Mouse (Mus musculus): ENCODE data around the gene Mfap2.

The Mfap2 gene

DNA sequence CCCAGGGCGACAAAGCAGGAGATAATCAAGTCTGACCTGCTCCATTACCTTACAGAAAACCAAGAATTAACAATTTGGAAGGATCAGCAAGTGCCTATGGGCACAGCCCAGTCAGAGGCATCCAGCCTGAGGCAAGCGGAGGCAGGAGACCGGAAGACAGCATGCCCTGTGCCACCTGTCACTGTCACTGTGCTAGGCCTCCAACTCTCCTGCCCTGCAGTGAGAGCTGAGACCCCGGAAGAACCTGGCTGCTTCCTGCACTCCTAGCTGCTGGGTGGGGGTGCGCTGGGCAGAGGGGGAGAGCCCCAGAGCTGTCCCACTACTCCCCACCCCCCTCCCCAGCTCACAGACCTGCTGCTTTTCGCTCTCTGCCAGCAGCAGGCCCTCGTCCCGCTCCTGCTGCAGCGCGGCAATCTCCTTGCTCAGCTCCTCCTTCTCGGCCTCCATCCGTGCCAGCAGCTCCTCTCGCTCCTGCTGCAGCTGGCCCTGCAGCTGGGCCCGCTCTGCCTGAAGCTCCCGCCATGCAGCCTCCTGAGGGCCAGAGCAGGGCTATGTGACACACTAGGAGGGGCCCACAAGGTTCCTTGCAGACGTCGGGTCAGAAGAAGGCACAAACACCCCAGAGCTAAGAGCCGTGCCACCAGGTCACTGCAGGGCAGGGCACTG, 20.5 kb downstream of the Mfap2 start:
- DNase-seq (ENCODE audit: low spot score) = no peak

DNA sequence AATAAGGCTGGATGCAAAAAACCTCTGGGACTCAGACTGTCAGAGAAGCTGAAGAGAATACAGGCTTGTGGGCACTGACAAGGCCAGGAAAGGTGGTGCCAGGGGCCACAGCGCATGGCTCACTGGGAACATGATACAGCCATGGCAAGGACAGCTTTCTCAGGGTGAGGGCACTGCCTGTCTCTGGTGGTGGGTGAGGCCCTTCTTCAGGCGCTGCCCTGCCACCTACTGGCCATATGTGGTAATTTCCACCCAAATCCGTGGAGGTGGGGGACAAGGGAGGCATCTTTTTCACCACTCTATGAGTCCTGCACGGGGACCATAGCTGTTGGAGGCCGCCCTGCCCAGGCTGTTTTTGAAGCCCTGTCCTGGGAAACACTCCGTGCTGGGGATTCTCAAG, 21.5 kb downstream of the Mfap2 start:
- DNase-seq (ENCODE audit: low spot score) = peak; percentile 90

DNA sequence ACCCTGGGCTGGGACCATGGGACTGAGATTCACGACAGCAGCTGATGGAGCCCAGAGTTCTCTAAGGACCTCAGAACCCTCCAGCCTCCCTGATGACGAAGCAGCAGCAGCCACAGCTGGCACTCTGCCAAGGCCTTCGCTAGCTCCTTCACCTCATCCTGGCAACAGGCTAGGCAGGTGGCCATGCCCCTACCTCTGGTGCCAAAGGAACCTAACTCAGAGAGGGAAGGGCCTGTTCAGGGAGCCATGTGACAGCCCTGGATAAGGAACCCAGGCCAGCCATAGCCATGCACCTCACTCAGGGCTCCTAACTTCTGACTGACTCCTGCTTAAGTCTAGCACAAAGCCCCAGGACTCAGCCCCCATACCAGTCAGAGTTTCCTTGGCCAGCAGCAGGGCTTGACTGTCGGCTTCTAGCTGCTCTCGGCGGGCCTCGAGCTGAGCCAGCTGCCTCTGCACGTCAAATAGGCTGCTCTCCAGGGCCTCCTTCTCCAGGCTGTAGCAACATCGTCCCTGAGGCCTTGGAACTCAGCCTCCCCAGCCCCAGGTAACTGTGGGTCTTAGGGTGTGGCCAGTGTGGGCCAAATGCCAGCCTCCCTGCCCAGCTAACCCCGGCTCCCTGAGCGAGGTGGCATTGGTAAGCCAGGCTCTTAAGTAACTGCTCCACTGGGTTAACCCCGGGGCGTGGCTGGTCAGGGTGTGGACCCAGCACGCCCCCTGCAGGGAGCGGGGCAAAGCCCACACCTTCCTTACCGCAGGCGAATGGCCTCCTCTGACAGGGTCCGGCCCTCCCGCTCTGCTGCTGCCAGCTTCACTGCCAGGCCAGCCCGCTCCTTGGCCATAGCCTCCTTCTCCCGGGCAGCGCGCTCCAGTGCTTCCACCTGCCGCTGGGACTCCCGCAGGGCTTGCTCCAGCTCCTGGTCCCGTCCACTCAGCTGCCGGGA, 23.7 kb downstream of the Mfap2 start:
- DNase-seq (ENCODE audit: low spot score) = no peak

DNA sequence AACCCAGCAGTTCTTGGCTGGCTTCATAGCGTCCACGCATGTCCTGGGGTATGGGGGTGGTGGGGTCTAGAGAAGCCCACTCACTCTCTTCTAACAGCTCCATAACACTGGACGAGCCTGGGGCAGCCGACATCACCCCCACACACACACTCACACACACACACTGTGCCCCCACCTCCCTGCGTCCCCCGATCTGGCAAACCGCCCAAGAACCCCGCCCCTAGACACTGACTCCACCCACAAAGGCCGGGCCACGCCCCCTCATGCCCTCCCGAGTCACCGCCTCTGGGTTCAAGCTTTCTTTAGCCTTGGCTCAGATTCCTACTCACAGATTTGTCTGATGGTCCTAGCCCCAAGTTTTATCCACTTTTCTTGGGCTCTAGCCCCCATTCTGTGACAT, 30.9 kb downstream of the Mfap2 start:
- DNase-seq (ENCODE audit: low spot score) = peak; percentile 85

DNA sequence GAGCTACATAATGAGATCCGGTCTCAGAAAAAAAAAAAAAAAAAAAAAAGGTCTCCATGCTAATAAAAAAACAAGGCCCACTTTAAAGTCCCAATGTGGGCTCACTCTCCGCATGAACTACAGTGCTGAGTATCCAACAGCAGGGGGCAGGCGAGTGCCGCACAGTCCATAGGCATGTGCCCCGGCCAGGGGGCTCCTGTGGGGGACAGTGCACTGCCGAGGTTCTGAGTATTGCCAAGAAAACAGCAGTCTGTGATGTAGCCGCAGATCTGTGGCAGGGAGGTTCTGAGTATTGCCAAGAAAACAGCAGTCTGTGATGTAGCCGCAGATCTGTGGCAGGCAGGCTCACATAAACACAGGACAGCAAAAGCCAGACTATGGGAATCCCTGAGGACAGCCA, 34.6 kb downstream of the Mfap2 start:
- DNase-seq (ENCODE audit: low spot score) = peak; percentile 86

DNA sequence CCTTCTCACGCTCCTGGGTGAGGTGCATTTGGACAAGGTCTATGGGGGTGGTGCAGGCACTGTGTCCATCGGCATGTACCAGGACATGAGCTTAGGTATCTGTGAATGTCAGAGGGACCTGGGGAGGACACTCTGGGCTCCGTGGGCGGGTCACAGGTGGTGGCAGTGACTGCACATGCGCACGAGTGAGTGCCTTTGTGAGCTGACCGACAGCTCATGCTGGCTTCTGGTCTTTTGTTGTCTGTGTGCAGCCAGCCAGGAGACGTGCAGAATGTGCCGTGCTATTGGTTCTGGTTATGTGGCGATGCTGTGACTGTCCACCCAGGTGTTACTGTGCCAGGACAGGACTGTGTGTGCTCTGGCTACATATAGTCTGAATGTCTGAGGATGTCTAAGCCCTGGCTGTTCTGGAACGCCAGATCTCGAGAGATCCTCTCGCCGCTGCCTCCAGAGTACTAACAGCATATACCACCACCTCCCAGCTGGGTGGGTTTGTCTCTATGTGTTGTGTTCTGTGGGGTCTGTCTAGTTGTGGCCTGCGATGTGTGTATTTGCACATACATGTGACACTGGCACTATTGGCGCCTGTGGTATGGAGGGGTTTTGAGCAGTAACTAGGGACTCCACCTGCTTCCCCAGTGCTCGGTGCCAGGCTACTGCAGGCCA, 38.7 kb downstream of the Mfap2 start:
- DNase-seq (ENCODE audit: low spot score) = no peak

DNA sequence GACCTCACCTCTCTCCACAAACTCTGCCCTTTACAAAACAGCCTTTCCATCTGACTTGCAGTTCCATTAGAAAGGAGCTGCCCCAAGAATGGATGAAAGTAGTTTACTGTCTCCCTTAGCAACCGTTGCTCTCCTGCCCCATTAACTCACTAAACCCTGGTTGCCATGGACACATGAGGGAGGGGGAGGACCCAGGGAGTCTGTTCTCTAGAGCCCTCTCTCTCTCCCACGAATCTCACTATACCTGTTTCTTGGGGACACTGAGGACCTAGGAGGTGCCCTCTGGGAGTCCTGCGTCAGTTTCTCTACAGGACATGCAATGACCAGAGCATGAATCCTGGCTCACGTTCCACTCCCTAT, 39.2 kb downstream of the Mfap2 start:
- DNase-seq (ENCODE audit: low spot score) = no peak

DNA sequence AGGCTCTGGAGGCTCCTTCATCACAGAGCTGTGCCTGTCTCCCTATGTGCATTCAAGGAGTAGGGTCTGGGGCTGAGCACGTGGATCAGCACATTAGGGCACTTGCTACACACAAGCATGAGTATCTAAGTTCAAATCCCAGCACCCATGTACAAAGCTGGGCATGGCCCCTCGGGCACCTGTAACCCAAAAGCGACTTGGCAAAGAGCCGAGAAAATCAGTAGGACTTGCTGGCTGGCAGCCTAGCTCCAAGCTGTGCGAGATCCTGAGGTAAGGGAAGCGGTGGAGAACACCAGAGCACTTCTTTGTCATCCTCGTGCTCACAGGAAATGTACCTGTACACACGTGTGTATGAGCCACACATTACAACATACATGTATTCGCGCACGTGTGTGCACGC, 42.2 kb downstream of the Mfap2 start:
- no peak for DNase-seq (ENCODE audit: low spot score)

DNA sequence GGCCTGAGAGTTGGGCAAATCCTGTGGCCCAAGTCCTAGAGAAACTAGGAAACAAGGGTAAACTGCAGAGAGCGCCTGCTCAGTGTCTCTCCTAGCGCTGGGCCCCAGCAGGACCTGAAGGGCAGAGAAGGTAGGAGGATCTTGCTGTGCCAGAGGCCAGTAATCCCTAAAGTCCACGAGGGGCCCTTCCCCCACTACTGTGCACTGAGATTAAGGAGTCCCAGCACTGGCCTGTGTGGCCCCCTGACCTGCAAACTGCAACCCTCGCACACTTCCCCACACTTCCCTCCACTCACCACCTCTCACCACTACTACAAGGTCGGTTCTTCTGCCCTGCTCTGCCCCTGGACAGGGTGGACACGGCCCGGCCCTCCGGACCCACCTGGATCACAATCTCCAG, 42.9 kb downstream of the Mfap2 start:
- DNase-seq (ENCODE audit: low spot score) = no peak

DNA sequence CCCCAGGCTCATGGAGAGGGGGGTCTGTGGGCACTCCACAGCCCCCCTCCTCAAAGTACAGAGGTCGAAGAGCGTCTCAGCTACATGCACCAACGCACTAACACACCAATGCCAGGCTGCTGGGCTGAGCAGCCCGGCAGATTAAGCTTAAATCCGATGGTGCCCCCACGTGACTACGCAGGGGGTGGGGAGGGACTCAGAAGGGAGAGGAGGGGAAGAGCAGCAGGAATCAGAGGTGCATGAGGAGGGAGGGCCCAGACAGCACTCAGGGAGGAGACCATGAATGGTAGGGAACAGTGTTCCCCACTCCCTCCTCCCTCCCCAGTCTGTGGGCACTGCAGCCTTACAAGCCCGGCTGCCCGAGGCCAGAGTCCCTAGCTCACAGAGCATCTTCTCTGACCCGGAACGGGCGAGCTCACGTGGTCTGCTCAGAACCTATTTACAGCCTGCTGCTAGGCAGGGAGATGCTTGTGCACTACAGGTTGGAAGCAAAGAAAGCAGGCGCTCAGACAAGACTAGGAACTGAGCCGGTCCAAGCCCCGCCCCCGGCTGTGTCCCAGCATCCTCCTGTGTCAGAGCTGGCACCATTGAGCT, 43.4 kb downstream of the Mfap2 start:
- no peak for DNase-seq (ENCODE audit: low spot score)

DNA sequence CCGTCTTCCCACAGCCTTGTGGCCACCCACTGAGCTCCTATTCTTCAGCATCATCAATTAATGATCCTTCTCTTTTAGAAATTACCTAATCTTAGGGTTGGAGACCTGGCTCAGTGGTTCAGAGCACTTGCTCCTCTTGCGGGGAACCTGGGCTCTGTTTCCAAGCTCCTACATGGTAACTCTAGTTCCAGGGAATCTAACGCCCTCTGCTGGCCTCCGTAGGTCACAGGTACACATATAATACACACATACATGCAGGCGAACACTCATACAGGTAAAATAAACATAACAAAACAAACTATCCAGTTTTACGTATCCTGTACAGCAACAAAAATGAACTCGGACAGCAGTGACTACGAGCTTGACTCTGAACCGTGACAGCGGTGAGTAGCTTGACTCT, 46.8 kb downstream of the Mfap2 start:
- DNase-seq (ENCODE audit: low spot score) = no peak

DNA sequence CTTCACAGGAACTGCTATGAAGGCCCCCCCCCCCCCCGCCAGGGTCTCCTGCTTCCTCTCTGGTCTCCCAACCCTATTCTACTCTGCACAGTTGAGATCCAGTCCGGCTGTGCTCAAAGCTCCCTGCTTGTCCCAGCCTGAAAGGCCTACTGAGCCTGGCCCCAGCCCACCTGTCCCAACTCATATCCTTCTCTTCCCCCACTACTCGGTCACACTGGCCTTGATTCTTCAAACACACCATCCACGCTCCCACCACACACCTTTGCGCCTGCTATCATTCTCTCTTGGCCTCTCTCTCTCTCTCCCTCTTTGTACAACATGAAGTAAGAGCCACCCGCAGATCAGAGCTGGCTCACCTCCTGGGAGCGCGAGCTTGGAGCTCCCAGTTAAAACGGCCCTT, 48.6 kb downstream of the Mfap2 start:
- no peak for DNase-seq (ENCODE audit: low spot score)

DNA sequence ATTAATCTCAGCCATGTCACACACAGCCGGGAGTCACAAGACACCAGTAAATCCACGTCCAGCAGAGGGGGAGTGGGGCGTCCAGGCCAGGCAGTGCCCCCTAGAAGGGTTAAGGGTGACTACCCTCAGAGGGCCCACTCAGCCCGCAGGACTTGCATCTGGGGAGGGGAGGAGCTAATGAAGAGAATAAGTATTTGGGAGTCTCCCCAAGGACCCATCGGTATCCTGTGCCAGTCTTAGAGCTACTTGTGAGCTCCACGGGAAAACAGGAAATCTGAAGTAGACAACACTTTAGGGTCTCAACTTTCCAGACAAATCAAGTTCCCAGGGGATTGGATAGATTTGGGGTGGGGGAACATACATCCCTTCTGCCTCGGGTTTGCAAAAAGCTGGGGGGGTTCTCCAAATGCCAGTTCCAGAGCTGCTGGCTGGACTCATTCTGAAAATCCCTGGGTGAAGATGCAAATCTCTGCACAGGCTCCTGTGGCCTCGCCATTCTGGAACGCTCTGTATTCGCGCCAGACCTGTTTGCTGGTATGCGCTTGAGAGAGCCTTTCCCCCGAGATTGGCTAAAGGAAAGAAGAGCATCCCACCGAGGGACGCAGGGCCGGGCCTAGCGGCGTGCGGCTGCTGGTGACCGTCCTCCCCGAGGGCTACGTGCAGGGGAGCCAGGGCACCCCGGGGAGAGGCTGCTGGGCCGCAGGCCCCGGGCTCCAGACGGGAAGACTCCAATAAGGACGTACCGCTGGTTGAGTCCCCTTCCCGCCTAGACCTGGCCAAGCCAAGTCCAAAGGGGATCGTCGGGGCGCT, 49.6 kb downstream of the Mfap2 start:
- no peak for DNase-seq (ENCODE audit: low spot score)

DNA sequence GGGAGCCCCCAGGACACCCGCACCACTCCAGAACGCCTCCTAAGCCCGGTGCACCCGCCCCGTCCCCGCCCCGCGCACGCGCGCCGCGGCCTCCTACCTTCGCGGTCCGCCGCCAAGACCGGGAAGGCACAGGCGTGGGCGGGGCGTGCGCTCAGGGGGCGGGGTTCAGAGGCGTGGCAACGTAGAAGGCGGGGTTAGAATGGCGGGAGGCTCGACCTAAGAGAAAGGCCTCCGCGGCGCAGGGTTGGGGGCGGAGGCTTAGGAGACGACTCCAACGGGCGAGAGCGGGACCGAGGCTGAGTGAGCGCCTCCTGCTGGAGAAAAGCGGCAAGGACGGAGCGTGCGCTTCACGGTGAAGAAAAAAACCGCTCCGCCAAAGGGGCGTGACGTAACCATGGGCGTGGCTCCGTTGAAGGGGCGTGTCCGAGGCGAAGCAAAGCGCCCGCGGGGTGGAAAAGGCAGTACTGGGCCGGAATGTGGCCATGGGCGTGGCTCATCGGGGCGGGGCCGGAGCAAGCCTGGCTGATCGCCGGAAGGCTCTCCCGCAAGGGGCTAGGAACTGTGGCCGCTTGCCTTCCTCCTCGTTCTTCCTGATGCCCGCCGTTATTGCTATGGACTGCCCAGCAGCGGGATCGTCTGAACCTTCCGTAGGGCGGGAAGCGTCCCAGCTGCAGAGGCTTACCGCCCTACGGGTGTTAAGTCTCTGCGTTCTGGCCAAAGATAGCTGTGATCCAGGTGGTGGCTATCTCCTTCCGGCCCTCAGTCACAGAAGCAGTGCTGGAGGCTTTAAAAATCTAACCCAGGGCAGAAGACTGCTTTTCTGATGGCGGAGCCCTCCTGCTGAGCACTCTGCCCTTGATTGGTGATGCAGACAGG, 50.4 kb downstream of the Mfap2 start, which contains the start of gene Crocc:
Gene Crocc (minus strand): TSS at position 125 of the 876 bp plus-strand sequence.
- peak; percentile 100 for DNase-seq (ENCODE audit: low spot score)

DNA sequence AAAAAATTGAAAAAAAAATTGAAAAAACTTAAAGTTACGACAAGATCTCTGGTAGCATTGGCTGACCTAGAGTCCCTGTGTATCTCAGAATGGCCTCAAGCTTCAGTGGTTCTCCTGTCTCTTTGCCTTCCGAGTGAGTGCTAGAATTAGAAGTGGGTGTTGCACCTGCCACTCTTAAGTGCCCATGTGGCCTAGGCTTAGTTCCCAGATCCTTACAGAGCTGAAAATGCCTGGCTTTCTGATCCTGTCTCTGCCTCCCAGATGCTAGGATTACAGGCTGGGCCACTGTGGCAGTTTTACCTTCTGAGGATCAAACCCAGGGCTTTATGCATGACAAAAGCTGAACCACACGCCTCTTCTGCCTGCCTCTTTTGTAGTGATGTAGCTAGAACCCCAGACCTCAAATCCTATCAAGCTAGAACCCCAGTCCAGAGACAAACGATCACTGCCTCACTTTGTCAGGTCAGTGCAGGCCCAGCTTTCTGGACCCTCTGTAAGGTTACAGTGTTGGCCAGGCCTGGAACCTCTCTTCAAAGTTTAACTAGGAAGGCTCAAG, 54.0 kb downstream of the Mfap2 start:
- no peak for DNase-seq (ENCODE audit: low spot score)

DNA sequence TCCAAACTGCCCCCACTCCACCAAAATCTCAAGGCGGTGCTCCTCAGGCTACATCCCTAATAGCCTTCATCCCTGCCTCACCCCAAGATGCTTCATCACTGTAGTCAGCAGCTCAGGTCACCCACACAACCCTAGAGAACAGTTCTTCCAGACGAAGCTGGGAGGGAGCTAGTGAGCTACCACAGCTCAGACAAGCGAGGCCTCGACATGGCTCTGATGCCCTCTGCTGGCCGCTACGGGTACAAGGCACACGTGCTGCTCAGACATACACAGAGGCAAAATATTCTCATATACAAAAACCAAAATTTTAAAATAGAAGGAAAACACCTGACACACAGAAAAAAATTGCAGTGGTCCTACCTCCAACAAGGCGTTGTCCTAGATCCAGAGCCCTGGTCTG, 54.9 kb downstream of the Mfap2 start:
- DNase-seq (ENCODE audit: low spot score) = peak; percentile 88

Measured in testis, postnatal 10 days (tissue).